Mouse (Mus musculus): ENCODE measurements around the gene Fsd2. TPM values are rescaled to one million over a fixed set of nuclear protein-coding genes. Genes with fewer than 3 reads are reported as not detected.

Fsd2 gene
- total and polyA plus RNA-seq, 3 experiments: 0.05 TPM; not detected in 2

- Histone ChIP-seq H3K27me3 (ENCODE audit: insufficient read depth, low read length) (peaks cover 42% of the 10 kb centered on the region), H3K4me3 (ENCODE audit: low read depth, low read length) (no peak overlapping the region), H3K4me1 (ENCODE audit: insufficient read depth, low read depth, low read length) (no peaks in the 10 kb centered on the region; the same call in 1 of the 2 replicates), H3K36me3 (replicated peaks) (no peaks in the 10 kb centered on the region), H3K9me3 (replicated peaks) (no peaks in the 10 kb centered on the region)
- ATAC-seq (ENCODE audit: extremely low read depth, insufficient number of reproducible peaks, low FRiP score, poor library complexity, severe bottlenecking) (no peak), DNase-seq (ENCODE audit: low spot score) (no peak)
- TF ChIP-seq POLR2AphosphoS5 (IDR thresholded peaks at IDR 0.05; ENCODE audit: insufficient replicate concordance, low read depth, low read length) (no peak), GATA1 (IDR thresholded peaks at IDR 0.05; ENCODE audit: borderline replicate concordance, low read length) (no peak), CTCF (IDR thresholded peaks at IDR 0.05; ENCODE audit: low read depth, low read length) (no peak), GATA2 (IDR thresholded peaks at IDR 0.05; ENCODE audit: borderline replicate concordance, low read depth, low read length) (no peak), TAL1 (conservative IDR thresholded peaks at IDR 0.05; ENCODE audit: low read depth, low read length) (no peak)
Observed at GRCm38 (mm10) chr7:81541924-81542524, 24.7 kb downstream of the Fsd2 start.

GRCm38 (mm10) chr7:81540999-81541398 is 25.7 kb downstream of the Fsd2 start:
- H3K9me3 ChIP-seq (replicated peaks): no peaks in the 10 kb centered on the region
- no peak for TF ChIP-seq GATA2 (IDR thresholded peaks at IDR 0.05; ENCODE audit: borderline replicate concordance, low read depth, low read length)
- no peak for TF ChIP-seq CTCF (IDR thresholded peaks at IDR 0.05; ENCODE audit: low read depth, low read length)
- TF ChIP-seq TAL1 (conservative IDR thresholded peaks at IDR 0.05; ENCODE audit: low read depth, low read length): no peak
- no peak for TF ChIP-seq GATA1 (IDR thresholded peaks at IDR 0.05; ENCODE audit: borderline replicate concordance, low read length)
- TF ChIP-seq POLR2AphosphoS5 (IDR thresholded peaks at IDR 0.05; ENCODE audit: insufficient replicate concordance, low read depth, low read length): no peak
- no peak for ATAC-seq (ENCODE audit: extremely low read depth, insufficient number of reproducible peaks, low FRiP score, poor library complexity, severe bottlenecking)

GRCm38 (mm10) chr7:81539565-81539964 is 27.2 kb downstream of the Fsd2 start:
- no peaks in the 10 kb centered on the region; the same call in 1 of the 2 replicates for H3K4me1 ChIP-seq (ENCODE audit: insufficient read depth, low read depth, low read length)
- H3K36me3 ChIP-seq (replicated peaks): peaks cover 12% of the 10 kb centered on the region
- no peak overlapping the region for H3K4me3 ChIP-seq (ENCODE audit: low read depth, low read length)
- DNase-seq (ENCODE audit: low spot score) (no peak), ATAC-seq (ENCODE audit: extremely low read depth, insufficient number of reproducible peaks, low FRiP score, poor library complexity, severe bottlenecking) (no peak)
- peaks cover 38% of the 10 kb centered on the region for H3K27me3 ChIP-seq (ENCODE audit: insufficient read depth, low read length)
- no peaks in the 10 kb centered on the region for H3K9me3 ChIP-seq (replicated peaks)
- no peak for TF ChIP-seq POLR2AphosphoS5 (IDR thresholded peaks at IDR 0.05; ENCODE audit: insufficient replicate concordance, low read depth, low read length)
- TF ChIP-seq GATA2 (IDR thresholded peaks at IDR 0.05; ENCODE audit: borderline replicate concordance, low read depth, low read length): no peak
- no peak for TF ChIP-seq GATA1 (IDR thresholded peaks at IDR 0.05; ENCODE audit: borderline replicate concordance, low read length)
- TF ChIP-seq CTCF (IDR thresholded peaks at IDR 0.05; ENCODE audit: low read depth, low read length): no peak
- TF ChIP-seq TAL1 (conservative IDR thresholded peaks at IDR 0.05; ENCODE audit: low read depth, low read length): no peak

More at GRCm38 (mm10) chr7:81540999-81541398, 25.7 kb downstream of the Fsd2 start:
- DNase-seq (ENCODE audit: low spot score): no peak
- H3K27me3 ChIP-seq (ENCODE audit: insufficient read depth, low read length): peaks cover 40% of the 10 kb centered on the region
- H3K36me3 ChIP-seq (replicated peaks): no peaks in the 10 kb centered on the region
- H3K4me1 ChIP-seq (ENCODE audit: insufficient read depth, low read depth, low read length): no peaks in the 10 kb centered on the region; the same call in 1 of the 2 replicates
- H3K4me3 ChIP-seq (ENCODE audit: low read depth, low read length): no peak overlapping the region

GRCm38 (mm10) chr7:81538070-81538675 is 28.6 kb downstream of the Fsd2 start:
- TF ChIP-seq GATA1 (IDR thresholded peaks at IDR 0.05; ENCODE audit: borderline replicate concordance, low read length): no peak
- TF ChIP-seq TAL1 (conservative IDR thresholded peaks at IDR 0.05; ENCODE audit: low read depth, low read length): no peak
- no peak for TF ChIP-seq CTCF (IDR thresholded peaks at IDR 0.05; ENCODE audit: low read depth, low read length)
- no peak for TF ChIP-seq POLR2AphosphoS5 (IDR thresholded peaks at IDR 0.05; ENCODE audit: insufficient replicate concordance, low read depth, low read length)
- no peak for TF ChIP-seq GATA2 (IDR thresholded peaks at IDR 0.05; ENCODE audit: borderline replicate concordance, low read depth, low read length)
- Histone ChIP-seq H3K36me3 (replicated peaks) (peaks cover 20% of the 10 kb centered on the region), H3K27me3 (ENCODE audit: insufficient read depth, low read length) (peaks cover 28% of the 10 kb centered on the region), H3K9me3 (replicated peaks) (peaks cover 3% of the 10 kb centered on the region), H3K4me1 (ENCODE audit: insufficient read depth, low read depth, low read length) (no peaks in the 10 kb centered on the region; the same call in 1 of the 2 replicates), H3K4me3 (ENCODE audit: low read depth, low read length) (no peak overlapping the region)
- ATAC-seq (ENCODE audit: extremely low read depth, insufficient number of reproducible peaks, low FRiP score, poor library complexity, severe bottlenecking) (no peak), DNase-seq (ENCODE audit: low spot score) (no peak)

- peaks cover 3% of the 10 kb centered on the region for H3K9me3 ChIP-seq (replicated peaks)
- H3K4me1 ChIP-seq (ENCODE audit: insufficient read depth, low read depth, low read length): no peaks in the 10 kb centered on the region
- no peak overlapping the region for H3K4me3 ChIP-seq (ENCODE audit: low read depth, low read length)
- ATAC-seq (ENCODE audit: extremely low read depth, insufficient number of reproducible peaks, low FRiP score, poor library complexity, severe bottlenecking): no peak
- peaks cover 36% of the 10 kb centered on the region for H3K36me3 ChIP-seq (replicated peaks)
- DNase-seq (ENCODE audit: low spot score): no peak
- peaks cover 13% of the 10 kb centered on the region for H3K27me3 ChIP-seq (ENCODE audit: insufficient read depth, low read length)
- TF ChIP-seq TAL1 (conservative IDR thresholded peaks at IDR 0.05; ENCODE audit: low read depth, low read length) (no peak), POLR2AphosphoS5 (IDR thresholded peaks at IDR 0.05; ENCODE audit: insufficient replicate concordance, low read depth, low read length) (no peak), GATA1 (IDR thresholded peaks at IDR 0.05; ENCODE audit: borderline replicate concordance, low read length) (no peak), GATA2 (IDR thresholded peaks at IDR 0.05; ENCODE audit: borderline replicate concordance, low read depth, low read length) (no peak), CTCF (IDR thresholded peaks at IDR 0.05; ENCODE audit: low read depth, low read length) (no peak)
Observed at GRCm38 (mm10) chr7:81536478-81536877, 30.3 kb downstream of the Fsd2 start.

- Histone ChIP-seq H3K36me3 (replicated peaks) (peaks cover 74% of the 10 kb centered on the region), H3K27me3 (ENCODE audit: insufficient read depth, low read length) (no peaks in the 10 kb centered on the region), H3K4me3 (ENCODE audit: low read depth, low read length) (no peak overlapping the region), H3K9me3 (replicated peaks) (peaks cover 3% of the 10 kb centered on the region), H3K4me1 (ENCODE audit: insufficient read depth, low read depth, low read length) (no peaks in the 10 kb centered on the region; the same call in 1 of the 2 replicates)
- TF ChIP-seq CTCF (IDR thresholded peaks at IDR 0.05; ENCODE audit: low read depth, low read length) (no peak), TAL1 (conservative IDR thresholded peaks at IDR 0.05; ENCODE audit: low read depth, low read length) (no peak)
- DNase-seq (ENCODE audit: low spot score): no peak
- ATAC-seq (ENCODE audit: extremely low read depth, insufficient number of reproducible peaks, low FRiP score, poor library complexity, severe bottlenecking): no peak
Observed at GRCm38 (mm10) chr7:81531462-81531861, 35.3 kb downstream of the Fsd2 start.

Data from G1E (cell line).